Mouse (Mus musculus) MEL (cell line): ENCODE measurements around the gene Map2k5. TPM values are rescaled to one million over a fixed set of nuclear protein-coding genes. Genes with fewer than 3 reads are reported as not detected.

ENCODE experiments used
- DNase-seq: peaks from one replicate; pipeline ENCODE4 v3.0.0; 2011; ENCODE audit warnings: low read depth, low spot score
- H3K27ac ChIP-seq: 2 replicates; pipeline ENCODE4 v1.5.1; 2012; ENCODE audit warnings: low read depth, mild to moderate bottlenecking, control low read depth, low read length, moderate library complexity; ENCODE audit not compliant: control insufficient read depth
- H3K27me3 ChIP-seq, 2 experiments: fragments of 150-350 bp in 1 of 2; sonication (generic) in 1 of 2; 2 replicates each; pipeline ENCODE4 v1.6.1; 2012; ENCODE audit warnings: low read length in 2 of 2, mild to moderate bottlenecking in 2 of 2, improper control_type of control experiment in 1 of 2, moderate library complexity in 1 of 2; ENCODE audit not compliant: insufficient read depth in 2 of 2, control insufficient read depth in 1 of 2
- H3K36me3 ChIP-seq, 2 experiments: 2 replicates each; pipeline ENCODE4 v1.6.1; 2012 to 2014; ENCODE audit warnings: low read length in 2 of 2, improper control_type of control experiment in 1 of 2, inconsistent platforms in 1 of 2, mild to moderate bottlenecking in 1 of 2; ENCODE audit not compliant: insufficient read depth in 2 of 2, control insufficient read depth in 1 of 2
- H3K4me1 ChIP-seq, 2 experiments: fragments of 150-350 bp in 1 of 2; sonication (generic) in 1 of 2; 2 replicates each; pipeline ENCODE4 v1.6.1; 2012; ENCODE audit warnings: low read length in 2 of 2, improper control_type of control experiment in 1 of 2, mild to moderate bottlenecking in 1 of 2; ENCODE audit not compliant: insufficient read depth in 2 of 2, control insufficient read depth in 1 of 2
- H3K4me3 ChIP-seq, 2 experiments: fragments of 150-350 bp in 1 of 2; sonication (generic) in 1 of 2; 2 replicates each; pipeline ENCODE4 v1.5.1; 2012; ENCODE audit warnings: low read depth in 2 of 2, low read length in 2 of 2, mild to moderate bottlenecking in 2 of 2, moderate library complexity in 2 of 2, control low read depth in 1 of 2, improper control_type of control experiment in 1 of 2; ENCODE audit not compliant: control insufficient read depth in 1 of 2, insufficient read depth in 1 of 2
- H3K79me2 ChIP-seq: 2 replicates; pipeline ENCODE4 v1.6.1; 2012; ENCODE audit warnings: mild to moderate bottlenecking, low read length, moderate library complexity; ENCODE audit not compliant: control insufficient read depth, poor library complexity, insufficient read depth
- H3K9ac ChIP-seq: 2 replicates; pipeline ENCODE4 v1.6.1; 2012; ENCODE audit warnings: low read depth, mild to moderate bottlenecking, control low read depth, low read length, moderate library complexity; ENCODE audit not compliant: control insufficient read depth, poor library complexity, severe bottlenecking
- H3K9me3 ChIP-seq: fragments of 150-350 bp; sonication (generic); replicated peaks from 2 replicates; pipeline ENCODE4 v1.6.1; 2012; ENCODE audit warnings: mild to moderate bottlenecking, low read length, improper control_type of control experiment, moderate library complexity; ENCODE audit not compliant: insufficient read depth
- BHLHE40 ChIP-seq: IDR thresholded peaks from 2 replicates; pipeline ENCODE4 v1.6.1; 2012; ENCODE audit warnings: low read depth, mild to moderate bottlenecking, inconsistent platforms, low read length, improper control_type of control experiment, borderline replicate concordance
- CHD1 ChIP-seq: IDR thresholded peaks from 2 replicates; pipeline ENCODE4 v1.6.1; 2012; ENCODE audit warnings: low read depth, mild to moderate bottlenecking, inconsistent platforms, low read length, improper control_type of control experiment
- CHD2 ChIP-seq: IDR thresholded peaks from 2 replicates; pipeline ENCODE4 v1.6.1; 2011; ENCODE audit warnings: low read length, improper control_type of control experiment
- ELF1 ChIP-seq: IDR thresholded peaks from 2 replicates; pipeline ENCODE4 v1.6.1; 2014; ENCODE audit warnings: low read depth, mild to moderate bottlenecking, inconsistent platforms, low read length, improper control_type of control experiment, moderate library complexity
- EP300 ChIP-seq, 2 experiments: IDR thresholded peaks; 2 replicates each; pipeline ENCODE4 v1.6.1; 2011; ENCODE audit warnings: improper control_type of control experiment in 2 of 2, low read length in 2 of 2, low read depth in 1 of 2, mild to moderate bottlenecking in 1 of 2
- ETS1 ChIP-seq: IDR thresholded peaks from 2 replicates; pipeline ENCODE4 v1.6.1; 2012; ENCODE audit warnings: low read depth, mild to moderate bottlenecking, inconsistent platforms, low read length, improper control_type of control experiment, moderate library complexity
- JUND ChIP-seq: IDR thresholded peaks from 2 replicates; pipeline ENCODE4 v1.6.1; 2011; ENCODE audit warnings: low read depth, mild to moderate bottlenecking, improper control_type of control experiment, low read length
- KAT2A ChIP-seq: conservative IDR thresholded peaks from 2 replicates; pipeline ENCODE4 v1.6.1; 2012; ENCODE audit warnings: low read depth, low read length, improper control_type of control experiment, inconsistent platforms
- MAX ChIP-seq: IDR thresholded peaks from 2 replicates; pipeline ENCODE4 v1.6.1; 2011; ENCODE audit warnings: low read length, improper control_type of control experiment
- MEF2A ChIP-seq: IDR thresholded peaks from 2 replicates; pipeline ENCODE4 v1.6.1; 2014; ENCODE audit warnings: low read depth, mild to moderate bottlenecking, inconsistent platforms, low read length, improper control_type of control experiment; ENCODE audit not compliant: poor library complexity, insufficient replicate concordance, severe bottlenecking; ENCODE audit errors: extremely low read depth
- MYC ChIP-seq: IDR thresholded peaks from 2 replicates; pipeline ENCODE4 v1.6.1; 2011; ENCODE audit warnings: low read depth, mild to moderate bottlenecking, low read length, improper control_type of control experiment, moderate library complexity
- NELFE ChIP-seq: IDR thresholded peaks from 2 replicates; pipeline ENCODE4 v1.6.1; 2011; ENCODE audit warnings: low read depth, low read length, improper control_type of control experiment
- NRF1 ChIP-seq: IDR thresholded peaks from 2 replicates; pipeline ENCODE4 v1.6.1; 2014; ENCODE audit warnings: low read depth, mild to moderate bottlenecking, inconsistent platforms, low read length, improper control_type of control experiment, moderate library complexity; ENCODE audit not compliant: poor library complexity, insufficient read depth, severe bottlenecking
- POLR2A ChIP-seq, 2 experiments: IDR thresholded peaks; 2 replicates each; pipeline ENCODE4 v1.6.1; 2011 to 2012; ENCODE audit warnings: low read length in 2 of 2, mild to moderate bottlenecking in 2 of 2, control low read depth in 1 of 2, improper control_type of control experiment in 1 of 2, low read depth in 1 of 2, moderate library complexity in 1 of 2; ENCODE audit not compliant: control insufficient read depth in 1 of 2, insufficient read depth in 1 of 2, poor library complexity in 1 of 2
- POLR2AphosphoS5 ChIP-seq: IDR thresholded peaks from 2 replicates; pipeline ENCODE4 v1.6.1; 2012; ENCODE audit warnings: low read depth, borderline replicate concordance, mild to moderate bottlenecking, inconsistent platforms, low read length, moderate library complexity, mixed read lengths
- RAD21 ChIP-seq: IDR thresholded peaks from 2 replicates; pipeline ENCODE4 v1.6.1; 2011; ENCODE audit warnings: mild to moderate bottlenecking, low read depth, low read length, improper control_type of control experiment
- RCOR1 ChIP-seq: IDR thresholded peaks from 2 replicates; pipeline ENCODE4 v1.6.1; 2012; ENCODE audit warnings: low read depth, mild to moderate bottlenecking, inconsistent platforms, low read length, improper control_type of control experiment
- TAL1 ChIP-seq: IDR thresholded peaks from 2 replicates; pipeline ENCODE4 v1.6.1; 2012; ENCODE audit warnings: mild to moderate bottlenecking, inconsistent platforms, low read length, moderate library complexity, mixed read lengths
- TBP ChIP-seq: IDR thresholded peaks from 2 replicates; pipeline ENCODE4 v1.8.0; 2011; ENCODE audit warnings: low read depth, low read length, improper control_type of control experiment
- ZKSCAN1 ChIP-seq: IDR thresholded peaks from 2 replicates; pipeline ENCODE4 v1.6.1; 2012; ENCODE audit warnings: low read depth, mild to moderate bottlenecking, inconsistent platforms, low read length, improper control_type of control experiment, moderate library complexity
- ZMIZ1 ChIP-seq: IDR thresholded peaks from 2 replicates; pipeline ENCODE4 v1.6.1; 2012; ENCODE audit warnings: low read depth, mild to moderate bottlenecking, inconsistent platforms, low read length, improper control_type of control experiment, moderate library complexity
- polyA plus RNA-seq, 2 experiments: library from polyadenylated mRNA; stranded (reverse) in 1 of 2; unstranded in 1 of 2; fragments of >175 nt in 1 of 2; fragments of >200 nt in 1 of 2; gene quantifications; 2 replicates each; pipeline versions ENCODE4 v1.2.1 to v1.2.4; 2012; ENCODE audit warnings: low replicate concordance in 2 of 2, low read depth in 1 of 2; ENCODE audit not compliant: insufficient read length in 2 of 2, insufficient read depth in 1 of 2, missing spikeins in 1 of 2
- total RNA-seq: library from RNA; depleted of rRNA; stranded (reverse); fragments of 300-350 nt; gene quantifications from 2 replicates; pipeline ENCODE4 v1.2.3, GENCODE M21; 2012

Gene Map2k5
- total and polyA plus RNA-seq, 3 experiments: 9.6 to 29.1 TPM; not detected in 1

DNA sequence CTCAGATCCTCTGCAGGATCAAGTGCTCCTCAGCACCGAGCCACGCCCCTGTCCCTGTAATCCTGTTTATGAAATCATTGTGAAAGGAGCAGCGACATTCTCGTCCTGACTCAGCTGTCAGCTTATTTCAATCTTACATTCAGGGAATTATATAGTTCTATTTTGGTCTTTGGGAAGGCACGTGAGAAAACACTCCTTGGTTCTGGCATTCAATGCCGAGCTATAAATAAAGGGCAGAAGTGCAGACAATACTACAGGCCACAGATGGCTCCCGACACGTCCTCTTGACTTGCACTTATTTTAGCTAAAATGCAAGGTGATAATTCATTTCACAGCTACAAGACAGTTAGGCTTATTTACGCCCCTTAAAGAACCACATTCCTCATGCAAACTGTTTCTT is 182.9 kb downstream of the Map2k5 start:
- no peaks in the 10 kb centered on the region for H3K36me3 ChIP-seq
- TF ChIP-seq POLR2AphosphoS5 (no peak), NELFE (no peak), RAD21 (no peak), EP300 (IDR thresholded peaks at IDR 0.05; ENCODE audit: low read depth in 1 of 2, low read length in 2 of 2) (no peak), MYC (no peak), ETS1 (no peak), RCOR1 (no peak), KAT2A (no peak)
- no peak overlapping the region for H3K4me3 ChIP-seq
- H3K9me3 ChIP-seq: no peaks in the 10 kb centered on the region
- no peaks in the 10 kb centered on the region for H3K4me1 ChIP-seq
- no peak overlapping the region for H3K27ac ChIP-seq
- no peak overlapping the region for H3K9ac ChIP-seq
- H3K27me3 ChIP-seq: no peaks in the 10 kb centered on the region
- H3K79me2 ChIP-seq: no peaks in the 10 kb centered on the region
- DNase-seq: no peak

GRCm38 (mm10) chr9:63192809-63193208 is 184.9 kb downstream of the Map2k5 start:
- H3K36me3 ChIP-seq: no peaks in the 10 kb centered on the region
- no peak for DNase-seq

GRCm38 (mm10) chr9:63187310-63187709 is 190.4 kb downstream of the Map2k5 start:
- Histone ChIP-seq H3K79me2 (no peaks in the 10 kb centered on the region), H3K36me3 (no peaks in the 10 kb centered on the region), H3K4me1 (no peaks in the 10 kb centered on the region), H3K27ac (no peak overlapping the region), H3K4me3 (no peak overlapping the region), H3K9me3 (no peaks in the 10 kb centered on the region), H3K9ac (no peak overlapping the region)
- DNase-seq: no peak
- TF ChIP-seq CHD1: no peak
- TF ChIP-seq NRF1: no peak
- TF ChIP-seq, all 39 proteins: peak for 0
- no peaks in the 10 kb centered on the region for H3K27me3 ChIP-seq

More at GRCm38 (mm10) chr9:63192809-63193208, 184.9 kb downstream of the Map2k5 start:
- no peak overlapping the region for H3K9ac ChIP-seq
- no peak overlapping the region for H3K4me3 ChIP-seq
- no peaks in the 10 kb centered on the region for H3K79me2 ChIP-seq
- H3K4me1 ChIP-seq: no peaks in the 10 kb centered on the region
- TF ChIP-seq CHD2 (no peak), TAL1 (no peak), JUND (no peak), CHD1 (no peak), NRF1 (no peak), TBP (no peak), MEF2A (no peak), RAD21 (no peak), ZKSCAN1 (no peak), POLR2A (IDR thresholded peaks at IDR 0.05; ENCODE audit: control insufficient read depth in 1 of 2, insufficient read depth in 1 of 2, low read depth in 1 of 2, low read length in 2 of 2, poor library complexity in 1 of 2) (no peak), EP300 (IDR thresholded peaks at IDR 0.05; ENCODE audit: low read depth in 1 of 2, low read length in 2 of 2) (no peak), RCOR1 (no peak), BHLHE40 (no peak), MAX (no peak), ELF1 (no peak), ZMIZ1 (no peak)
- no peak overlapping the region for H3K27ac ChIP-seq
- no peaks in the 10 kb centered on the region for H3K27me3 ChIP-seq
- H3K9me3 ChIP-seq: no peaks in the 10 kb centered on the region
